Mouse (Mus musculus) fat pad, adult 2 months (tissue): Measurements from ENCODE around the gene Pou2af1.

Experiments
- DNase-seq: peaks from one replicate; pipeline ENCODE4 v3.0.0-alpha.2; 2011; ENCODE audit warnings: low read depth, low spot score; ENCODE audit errors: extremely low read depth

Pou2af1 gene

GRCm38 (mm10) chr9:51213023-51213728 is at the start of gene Pou2af1:
Gene Pou2af1, plus strand, starts transcription at chr9:51213708.
- DNase-seq: no peak

DNA sequence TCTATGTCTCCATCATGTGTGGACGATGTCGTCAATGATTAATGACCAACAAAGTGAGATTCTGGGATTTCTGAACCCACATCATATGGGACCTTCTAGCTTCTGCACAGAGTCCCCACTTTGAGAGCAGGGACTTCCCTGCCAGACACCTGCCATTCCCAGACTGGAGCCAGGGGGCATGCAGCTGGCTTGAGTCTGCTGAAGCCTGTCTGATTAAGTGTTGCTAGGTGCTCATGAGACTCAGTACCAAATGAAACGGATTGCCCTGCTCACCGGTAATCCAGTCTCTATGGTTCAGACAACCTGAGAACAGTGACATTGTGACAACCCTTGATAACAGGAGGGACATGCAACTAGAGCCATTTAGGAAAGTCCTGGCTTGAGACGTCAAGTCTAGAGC is 49.5 kb upstream of the Pou2af1 start:
- no peak for DNase-seq

GRCm38 (mm10) chr9:51165312-51166180 is 48.0 kb upstream of the Pou2af1 start, which contains the start of gene Gm32742:
Gene Gm32742, minus strand, starts transcription at chr9:51165517.
- DNase-seq: no peak

DNA sequence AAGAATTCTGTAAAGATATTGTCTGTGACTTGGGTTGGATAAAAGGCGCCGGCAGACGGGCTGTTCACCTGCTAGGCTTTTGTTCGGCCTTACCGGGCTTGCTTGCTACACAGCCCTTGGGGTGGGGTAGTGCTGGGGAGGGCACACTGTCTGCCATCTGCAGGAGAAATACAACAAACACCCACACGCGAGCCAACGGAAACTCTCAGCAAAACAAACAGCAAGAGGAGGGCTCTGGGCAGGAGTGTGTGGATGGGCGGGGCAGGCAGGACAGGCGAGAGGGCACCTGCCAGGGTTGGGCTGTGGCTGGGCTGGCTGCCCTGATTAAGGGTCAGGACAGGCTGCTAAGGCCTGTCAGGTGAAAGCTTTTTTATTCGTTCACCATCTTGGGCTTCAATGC is 45.6 kb upstream of the Pou2af1 start:
- DNase-seq: no peak

DNA sequence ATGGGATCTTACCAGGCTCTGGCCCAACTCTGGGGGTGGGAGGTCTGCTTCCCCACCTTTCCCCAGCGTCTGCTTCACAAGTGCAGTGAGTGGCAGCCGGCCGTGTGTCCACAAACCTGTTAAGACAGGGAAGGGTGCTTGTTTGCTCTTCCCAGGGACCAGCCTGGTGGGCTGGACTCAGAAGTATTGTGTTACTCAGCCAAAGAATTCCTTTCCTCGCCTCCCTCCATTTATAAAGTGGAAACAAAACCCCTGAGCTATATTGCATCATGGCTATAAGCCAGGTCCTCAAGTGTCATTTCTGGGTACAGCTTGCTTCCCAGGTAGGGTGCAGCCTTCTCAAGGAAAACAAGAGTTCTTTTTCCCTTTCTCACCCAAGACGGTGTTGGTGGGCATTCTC is 44.8 kb upstream of the Pou2af1 start:
- DNase-seq: no peak

DNA sequence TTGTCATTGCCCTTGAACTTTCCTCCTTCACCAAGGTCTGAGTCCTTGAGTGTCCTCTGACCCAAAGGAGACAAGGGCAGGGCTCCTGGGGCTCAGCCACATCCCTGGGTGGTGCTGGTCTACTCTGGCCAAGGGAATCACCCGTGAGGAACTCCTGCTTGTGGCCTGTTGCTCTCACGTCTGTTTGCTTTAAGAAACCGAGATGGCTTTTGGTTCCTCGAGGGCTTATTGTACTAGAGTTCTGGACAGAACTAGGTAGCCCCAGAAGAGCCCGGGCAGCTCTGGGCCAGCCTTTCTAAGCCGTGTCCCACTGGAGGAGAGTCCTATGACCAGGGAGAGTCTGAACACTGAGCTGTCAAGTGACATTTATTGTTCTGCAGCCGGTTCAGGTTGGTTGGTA is 44.4 kb upstream of the Pou2af1 start:
- no peak for DNase-seq

DNA sequence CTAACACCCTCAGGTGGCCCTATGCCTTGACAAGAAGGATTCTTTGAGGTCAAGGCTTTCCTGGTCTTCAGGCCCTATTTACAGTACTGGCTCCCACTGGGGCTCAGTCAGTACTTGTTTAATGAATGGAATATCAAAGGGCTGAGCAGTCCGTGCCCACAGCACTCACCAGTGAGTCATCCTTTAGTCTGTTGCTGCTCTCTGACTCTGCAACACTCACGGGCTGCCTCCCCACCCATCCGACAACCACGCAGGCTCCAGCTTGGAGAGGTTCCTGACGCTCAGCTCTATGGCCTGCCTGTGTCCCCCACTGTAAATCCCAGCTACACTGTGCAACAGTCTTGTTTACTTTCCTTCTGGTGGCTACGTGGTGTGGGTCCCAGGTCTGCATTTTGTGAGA is 43.2 kb upstream of the Pou2af1 start:
- no peak for DNase-seq

DNA sequence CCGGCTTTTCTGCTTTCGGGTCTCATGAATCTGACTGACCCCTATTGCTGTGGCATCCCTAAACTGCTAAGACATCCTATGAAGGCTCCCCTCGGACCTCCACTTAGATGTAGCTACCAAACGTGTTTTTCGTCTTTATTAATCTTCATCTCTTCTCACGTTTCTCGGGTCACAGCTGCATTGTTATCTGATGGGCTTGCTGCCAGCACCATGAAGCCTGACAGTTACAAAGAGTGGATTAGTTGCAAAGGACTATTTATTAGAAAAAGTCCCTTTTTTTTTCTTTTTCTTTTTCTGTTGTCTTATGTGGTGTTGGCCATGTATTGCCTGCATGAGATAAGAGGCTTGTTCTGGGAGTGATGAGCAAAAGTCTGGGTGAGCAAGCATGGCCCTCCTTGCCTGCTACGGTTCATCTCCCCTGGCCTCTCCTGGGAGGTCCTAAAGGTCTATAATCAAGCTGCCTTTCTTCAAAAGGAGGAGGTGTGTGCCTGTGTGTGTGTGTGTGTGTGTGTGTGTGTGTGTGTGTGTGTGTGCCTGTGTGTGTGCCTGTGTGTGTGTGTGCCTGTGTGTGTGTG is 38.5 kb upstream of the Pou2af1 start:
- no peak for DNase-seq

DNA sequence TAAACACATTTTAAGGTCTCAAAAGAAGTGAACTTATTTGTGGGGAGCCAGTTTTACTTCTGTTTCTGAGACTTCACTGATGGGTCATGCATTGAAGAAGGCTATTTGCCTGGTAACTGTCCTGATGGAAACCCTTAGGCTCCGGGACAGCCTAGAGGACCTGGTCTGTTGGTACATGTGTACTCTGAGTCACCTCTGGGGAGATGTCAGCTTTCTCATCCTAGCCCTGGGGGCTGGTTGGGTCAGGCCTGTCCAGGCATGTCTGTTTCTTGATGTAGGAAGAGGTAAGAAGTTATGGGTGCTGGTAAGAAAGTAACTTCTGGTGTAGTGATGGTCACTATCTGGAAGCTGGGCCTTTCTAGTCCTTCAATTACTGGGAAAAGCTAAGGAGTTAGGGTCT is 37.8 kb upstream of the Pou2af1 start:
- DNase-seq: no peak

GRCm38 (mm10) chr9:51178297-51178696 is 35.2 kb upstream of the Pou2af1 start:
- no peak for DNase-seq

DNA sequence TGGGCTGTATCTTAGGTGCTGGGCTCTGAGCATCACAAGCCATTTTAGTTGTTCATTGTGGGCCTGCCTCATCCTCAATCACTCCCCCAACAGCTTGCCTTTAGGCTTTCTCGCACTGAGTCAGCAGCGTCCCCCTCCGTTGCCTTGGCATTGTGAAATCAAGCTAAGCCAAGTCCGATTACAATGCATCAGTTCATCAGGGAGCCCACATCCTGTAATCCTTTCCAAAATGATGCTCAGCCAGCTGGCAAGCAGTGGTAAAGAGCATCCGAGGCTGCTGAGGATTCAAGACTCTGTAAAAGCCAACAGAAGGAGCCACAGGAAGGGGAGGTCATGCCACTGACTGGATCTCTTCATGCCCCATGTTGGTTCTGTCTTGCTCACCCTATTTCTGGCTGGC is 32.9 kb upstream of the Pou2af1 start:
- no peak for DNase-seq

- no peak for DNase-seq
These were observed 30.5 kb upstream of the Pou2af1 start for GRCm38 (mm10) chr9:51182716-51183710.

- no peak for DNase-seq
These were observed 28.1 kb upstream of the Pou2af1 start for GRCm38 (mm10) chr9:51185386-51185785.

GRCm38 (mm10) chr9:51185871-51186270 is 27.6 kb upstream of the Pou2af1 start:
- no peak for DNase-seq

GRCm38 (mm10) chr9:51190655-51191054 is 22.9 kb upstream of the Pou2af1 start:
- DNase-seq: no peak

DNA sequence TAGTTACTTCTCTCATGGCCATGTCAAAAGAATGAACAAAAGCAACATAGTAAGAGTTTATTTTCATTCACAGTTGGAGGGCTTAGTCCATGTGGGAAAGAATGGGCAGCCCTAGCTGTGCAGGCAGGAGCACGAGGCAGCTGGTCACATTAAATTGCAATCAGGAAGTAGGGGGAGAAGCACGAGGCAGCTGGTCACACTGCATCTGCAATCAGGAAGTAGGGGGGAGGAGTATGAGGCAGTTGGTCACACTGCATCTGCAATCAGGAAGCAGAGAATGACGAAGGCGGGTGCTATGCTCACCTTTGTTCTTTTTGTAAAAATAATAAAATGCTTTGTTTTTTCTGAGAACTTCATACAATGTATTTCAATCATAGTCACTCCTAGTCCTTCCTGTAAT is 18.7 kb upstream of the Pou2af1 start:
- no peak for DNase-seq

GRCm38 (mm10) chr9:51208974-51209332 is 4.6 kb upstream of the Pou2af1 start:
- no peak for DNase-seq

- DNase-seq: no peak
These were observed 2.3 kb upstream of the Pou2af1 start for GRCm38 (mm10) chr9:51211191-51211590.

- DNase-seq: no peak
These were observed 275 bp downstream of the Pou2af1 start for GRCm38 (mm10) chr9:51213729-51214237.

DNA sequence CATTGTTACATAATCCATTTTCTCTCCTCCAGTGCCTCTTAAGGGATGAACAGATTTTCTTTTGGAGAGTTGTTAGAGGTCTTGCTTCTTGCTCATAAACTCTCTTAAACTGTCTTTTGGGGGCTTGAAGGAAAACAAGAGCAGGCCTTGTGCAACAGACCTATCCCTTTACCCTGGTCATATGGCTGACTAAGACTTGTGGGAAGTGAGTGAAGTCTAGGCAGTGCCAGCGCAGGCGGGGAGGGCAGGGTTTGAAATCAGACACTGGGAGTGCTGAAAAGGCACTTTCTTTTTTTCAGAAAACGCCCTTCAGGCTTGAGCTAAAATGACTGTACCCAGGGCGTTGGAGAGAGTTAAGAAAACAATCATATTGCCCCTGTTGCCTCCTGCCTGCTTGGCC is 1.8 kb downstream of the Pou2af1 start:
- DNase-seq: no peak

GRCm38 (mm10) chr9:51215949-51216348 is 2.4 kb downstream of the Pou2af1 start:
- DNase-seq: no peak
